Mouse (Mus musculus) retina, adult 2 months (tissue): ENCODE results near the gene Pdcd7.
"Not testable (repeated sequence)": the region's sequence is repeated elsewhere in the genome, so short reads cannot be mapped to it uniquely, and the experiment has no call there.

Experiments
- DNase-seq: peaks from one replicate; pipeline ENCODE4 v3.0.0-alpha.2; 2012; ENCODE audit warnings: low read depth, low spot score

The Pdcd7 gene

GRCm38 (mm10) chr9:65345854-65346475, at the start of gene Pdcd7:
Gene Pdcd7 (plus strand): TSS chr9:65346104.
- peak; percentile 97 for DNase-seq

- no peak for DNase-seq
Observed at GRCm38 (mm10) chr9:65297056-65297455, 48.8 kb upstream of the Pdcd7 start.

- DNase-seq, result no peak
Observed at GRCm38 (mm10) chr9:65298761-65299160, 47.1 kb upstream of the Pdcd7 start.

GRCm38 (mm10) chr9:65299650-65300049, 46.3 kb upstream of the Pdcd7 start:
- no peak for DNase-seq

GRCm38 (mm10) chr9:65302327-65302983, 43.4 kb upstream of the Pdcd7 start:
- no peak for DNase-seq

- DNase-seq, result no peak
Observed at GRCm38 (mm10) chr9:65303586-65303985, 42.3 kb upstream of the Pdcd7 start.

- DNase-seq, result no peak
Observed at GRCm38 (mm10) chr9:65304300-65304699, 41.6 kb upstream of the Pdcd7 start.

- DNase-seq, result no peak
Observed at GRCm38 (mm10) chr9:65306672-65307071, 39.2 kb upstream of the Pdcd7 start.

- no peak for DNase-seq
Observed at GRCm38 (mm10) chr9:65308011-65308410, 37.9 kb upstream of the Pdcd7 start.

GRCm38 (mm10) chr9:65312669-65313357, 33.1 kb upstream of the Pdcd7 start:
- no peak for DNase-seq

GRCm38 (mm10) chr9:65313846-65314245, 32.1 kb upstream of the Pdcd7 start:
- DNase-seq, result no peak

- no peak for DNase-seq
Observed at GRCm38 (mm10) chr9:65322255-65322900, 23.5 kb upstream of the Pdcd7 start.

- DNase-seq, result no peak
Observed at GRCm38 (mm10) chr9:65325971-65326370, 19.9 kb upstream of the Pdcd7 start.

GRCm38 (mm10) chr9:65327371-65327770, 18.5 kb upstream of the Pdcd7 start:
- DNase-seq, result no peak

GRCm38 (mm10) chr9:65333958-65334357, 11.9 kb upstream of the Pdcd7 start:
- no peak for DNase-seq

GRCm38 (mm10) chr9:65339146-65339545, 6.8 kb upstream of the Pdcd7 start:
- no peak for DNase-seq

- no peak for DNase-seq
Observed at GRCm38 (mm10) chr9:65340414-65340813, 5.5 kb upstream of the Pdcd7 start.

- not testable (repeated sequence) for DNase-seq
Observed at GRCm38 (mm10) chr9:65345439-65345838, 465 bp upstream of the Pdcd7 start.

- no peak for DNase-seq
Observed at GRCm38 (mm10) chr9:65346476-65347111, 690 bp downstream of the Pdcd7 start.

- no peak for DNase-seq
Observed at GRCm38 (mm10) chr9:65347112-65347850, 1.4 kb downstream of the Pdcd7 start.

GRCm38 (mm10) chr9:65353251-65353650, 7.3 kb downstream of the Pdcd7 start:
- no peak for DNase-seq
